Mouse (Mus musculus) right cerebral cortex, postnatal 14 days (tissue): Measurements from ENCODE around the gene Serpinb9d.
"Not testable (repeated sequence)": the region's sequence is repeated elsewhere in the genome, so short reads cannot be mapped to it uniquely, and the experiment has no call there.

Experiments used
- DNase-seq: peaks from one replicate; pipeline ENCODE4 v3.0.0; 2022

The Serpinb9d gene

DNA sequence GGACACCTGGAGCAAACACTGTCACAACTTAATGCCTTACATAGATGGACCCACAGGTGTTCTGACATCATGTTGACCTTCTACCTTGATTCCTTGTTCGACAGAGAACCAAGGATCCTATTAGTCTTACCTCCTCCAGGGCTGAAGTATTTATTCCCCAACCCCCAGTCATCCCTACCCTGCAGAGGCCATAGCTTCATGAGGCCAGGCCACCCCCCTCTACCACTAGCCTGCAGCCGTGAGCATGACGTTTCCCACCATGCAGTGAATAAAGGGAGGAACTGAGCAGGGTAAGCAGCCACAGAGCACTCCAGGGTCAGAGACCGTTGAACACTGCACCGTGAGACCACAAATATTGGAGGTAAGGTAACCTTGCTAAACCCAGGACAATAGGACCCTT, at the start of gene Serpinb9d:
Gene Serpinb9d (plus strand): TSS at position 301 of the 400 bp plus-strand sequence.
- no peak for DNase-seq

DNA sequence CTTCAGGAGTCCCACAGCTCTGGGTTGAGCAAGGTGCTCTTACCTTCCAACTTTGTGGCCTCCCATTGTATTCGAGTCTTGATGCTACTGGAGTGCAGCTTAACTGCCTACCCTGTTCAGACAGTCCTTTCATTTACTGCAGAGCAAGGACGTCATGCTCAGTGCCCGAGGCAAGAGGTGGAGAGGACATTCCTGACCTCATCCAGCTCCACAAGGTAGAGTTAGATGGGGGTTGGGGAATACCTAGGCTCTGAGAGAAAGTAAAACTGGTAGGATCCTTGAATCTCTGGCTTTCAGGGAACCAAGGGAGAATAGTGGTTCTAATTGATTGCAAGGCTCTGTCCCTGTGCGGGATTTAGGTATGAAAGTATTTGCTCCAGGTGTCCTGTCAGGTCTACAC, 33.1 kb upstream of the Serpinb9d start, which contains the start of gene Serpinb9c:
Gene Serpinb9c (minus strand): TSS at position 101 of the 400 bp plus-strand sequence.
- no peak for DNase-seq

DNA sequence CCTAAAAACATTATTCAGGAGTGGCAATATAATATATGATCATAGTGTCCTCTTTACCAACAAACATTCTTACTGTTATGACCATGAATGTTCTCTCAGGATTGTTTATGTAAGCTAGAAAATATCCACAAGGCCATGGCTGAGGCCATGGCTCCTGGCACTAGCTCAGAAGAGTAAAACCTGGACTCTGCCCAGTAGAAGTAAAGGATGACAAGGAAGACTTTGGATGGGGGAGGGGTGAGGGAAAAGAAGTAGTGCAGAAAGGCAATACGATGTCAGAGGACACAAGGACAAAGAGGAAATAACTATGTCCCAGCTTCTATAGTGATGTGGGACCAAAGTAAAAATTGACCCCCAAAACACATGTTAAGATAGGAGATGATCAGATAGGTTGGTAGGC, 2.3 kb upstream of the Serpinb9d start:
- DNase-seq, result not testable (repeated sequence)

DNA sequence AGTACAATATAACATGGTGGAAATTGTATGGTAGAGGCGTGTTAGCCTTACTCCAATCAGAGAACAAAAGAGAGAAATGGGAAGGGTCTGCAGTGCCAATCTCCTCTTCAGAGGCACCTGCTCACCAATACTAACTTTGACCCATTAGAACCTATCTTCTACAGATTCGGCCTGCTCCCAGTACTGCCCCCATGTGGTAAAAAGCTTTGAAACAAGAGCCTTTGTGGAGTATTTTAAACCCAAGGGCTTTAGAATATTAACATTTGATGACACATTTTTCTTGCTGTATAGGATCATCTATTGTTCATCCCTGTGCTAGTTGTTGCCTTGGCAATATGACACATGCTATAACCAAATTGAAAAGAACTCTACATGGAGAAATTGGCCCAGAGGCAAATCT, 7.0 kb downstream of the Serpinb9d start:
- DNase-seq, result no peak

DNA sequence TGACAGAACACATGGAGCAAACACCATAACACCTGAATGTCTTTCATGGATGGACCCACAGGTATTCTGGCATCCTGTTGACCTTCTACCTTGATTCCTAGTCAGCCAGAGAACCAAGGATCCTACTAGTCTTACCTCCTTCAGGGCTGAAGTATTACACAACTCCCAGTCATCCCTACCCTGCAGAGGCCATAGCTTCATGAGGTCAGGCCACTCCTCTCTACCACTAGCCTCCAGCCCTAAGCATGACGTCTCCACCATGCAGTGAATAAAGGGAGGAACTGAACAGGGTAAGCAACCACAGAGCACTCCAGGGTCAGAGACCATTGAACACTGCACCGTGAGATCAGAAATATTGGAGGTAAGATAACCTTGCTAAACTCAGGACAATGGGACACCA, 56.6 kb downstream of the Serpinb9d start, which contains the start of gene Serpinb9e:
Gene Serpinb9e (plus strand): TSS at position 301 of the 400 bp plus-strand sequence.
- DNase-seq, result not testable (repeated sequence)
